Mouse (Mus musculus): Measurements from ENCODE around the gene Rnf135. TPM values are rescaled to one million over a fixed set of nuclear protein-coding genes. Genes with fewer than 3 reads are reported as not detected.
"Not testable (repeated sequence)": the region's sequence is repeated elsewhere in the genome, so short reads cannot be mapped to it uniquely, and the experiment has no call there.

The Rnf135 gene
- polyA plus RNA-seq, 1 experiment from 2014 or later = 5.0 TPM

GRCm38 (mm10) chr11:80215291-80215690 is 31.6 kb downstream of the Rnf135 start:
- H3K4me1 ChIP-seq = peaks cover 3% of the 10 kb centered on the region
- no peaks in the 10 kb centered on the region for H3K9me3 ChIP-seq (replicated peaks)
- peaks cover 49% of the 10 kb centered on the region for H3K36me3 ChIP-seq
- H3K27ac ChIP-seq = no peak overlapping the region
- H3K4me3 ChIP-seq = no peak overlapping the region
- DNase-seq (ENCODE audit: low spot score) = no peak
- H3K27me3 ChIP-seq (ENCODE audit: low read depth, poor library complexity, severe bottlenecking) = no peaks in the 10 kb centered on the region
- WGBS = 93% methylated on average over 3 of the region's 3 CpGs

- Histone ChIP-seq H3K27ac (no peak overlapping the region), H3K36me3 (peaks cover 67% of the 10 kb centered on the region), H3K4me3 (no peak overlapping the region), H3K27me3 (ENCODE audit: low read depth, poor library complexity, severe bottlenecking) (no peaks in the 10 kb centered on the region), H3K4me1 (no peaks in the 10 kb centered on the region), H3K9me3 (replicated peaks) (no peaks in the 10 kb centered on the region)
- 86% methylated on average over 11 of the region's 11 CpGs for WGBS
- no peak for DNase-seq (ENCODE audit: low spot score)
These were observed 35.1 kb downstream of the Rnf135 start for GRCm38 (mm10) chr11:80218657-80219293.

- peaks cover 83% of the 10 kb centered on the region for H3K36me3 ChIP-seq
- H3K9me3 ChIP-seq (replicated peaks); H3K4me3 ChIP-seq; DNase-seq (ENCODE audit: low spot score); H3K4me1 ChIP-seq; H3K27ac ChIP-seq; H3K27me3 ChIP-seq (ENCODE audit: low read depth, poor library complexity, severe bottlenecking): not testable (repeated sequence)
- WGBS = 85% methylated on average over 5 of the region's 5 CpGs
These were observed 46.4 kb downstream of the Rnf135 start for GRCm38 (mm10) chr11:80230066-80230465.

GRCm38 (mm10) chr11:80237278-80237677 is 53.6 kb downstream of the Rnf135 start:
- WGBS = 88% methylated on average over 3 of the region's 3 CpGs
- Histone ChIP-seq H3K27me3 (ENCODE audit: low read depth, poor library complexity, severe bottlenecking) (no peaks in the 10 kb centered on the region), H3K9me3 (replicated peaks) (no peaks in the 10 kb centered on the region), H3K4me1 (no peaks in the 10 kb centered on the region), H3K36me3 (peaks cover 74% of the 10 kb centered on the region), H3K4me3 (no peak overlapping the region), H3K27ac (no peak overlapping the region)
- no peak for DNase-seq (ENCODE audit: low spot score)

GRCm38 (mm10) chr11:80238306-80238705 is 54.7 kb downstream of the Rnf135 start:
- H3K27me3 ChIP-seq (ENCODE audit: low read depth, poor library complexity, severe bottlenecking) = no peaks in the 10 kb centered on the region
- no peak overlapping the region for H3K27ac ChIP-seq
- peaks cover 74% of the 10 kb centered on the region for H3K36me3 ChIP-seq
- no peaks in the 10 kb centered on the region for H3K4me1 ChIP-seq
- WGBS = 92% methylated on average over 4 of the region's 4 CpGs
- H3K9me3 ChIP-seq (replicated peaks) = no peaks in the 10 kb centered on the region
- no peak overlapping the region for H3K4me3 ChIP-seq
- no peak for DNase-seq (ENCODE audit: low spot score)

- H3K27ac ChIP-seq = no peak overlapping the region
- DNase-seq (ENCODE audit: low spot score) = no peak
- peaks cover 99% of the 10 kb centered on the region for H3K36me3 ChIP-seq
- no peaks in the 10 kb centered on the region for H3K9me3 ChIP-seq (replicated peaks)
- H3K4me1 ChIP-seq = no peaks in the 10 kb centered on the region
- no peaks in the 10 kb centered on the region for H3K27me3 ChIP-seq (ENCODE audit: low read depth, poor library complexity, severe bottlenecking)
- no peak overlapping the region for H3K4me3 ChIP-seq
These were observed 63.4 kb downstream of the Rnf135 start for GRCm38 (mm10) chr11:80247026-80247425.

- peaks cover 96% of the 10 kb centered on the region for H3K36me3 ChIP-seq
- no peaks in the 10 kb centered on the region for H3K4me1 ChIP-seq
- WGBS = 90% methylated on average over 3 of the region's 3 CpGs
- H3K9me3 ChIP-seq (replicated peaks) = no peaks in the 10 kb centered on the region
- DNase-seq (ENCODE audit: low spot score) = no peak
- no peaks in the 10 kb centered on the region for H3K27me3 ChIP-seq (ENCODE audit: low read depth, poor library complexity, severe bottlenecking)
- H3K27ac ChIP-seq = no peak overlapping the region
- H3K4me3 ChIP-seq = no peak overlapping the region
These were observed 64.9 kb downstream of the Rnf135 start for GRCm38 (mm10) chr11:80248531-80248930.

Other genes starting within 250 kb of the Rnf135 start
- 72.3 and 77.1 TPM in 2 replicates for gene Utp6, start 221.5 kb upstream of the Rnf135 start, polyA plus RNA-seq (2016; fragmentation: Nextera tagmentation; extraction: Ambion mirVana)
- gene Suz12, start 190.7 kb upstream of the Rnf135 start, polyA plus RNA-seq (2016; fragmentation: Nextera tagmentation; extraction: Ambion mirVana) = 21.1 and 22.5 TPM in 2 replicates
- gene Crlf3, start 102.9 kb upstream of the Rnf135 start, polyA plus RNA-seq (2016; fragmentation: Nextera tagmentation; extraction: Ambion mirVana) = 57.9 and 58.2 TPM in 2 replicates
- gene Atad5, start 94.5 kb upstream of the Rnf135 start, polyA plus RNA-seq (2016; fragmentation: Nextera tagmentation; extraction: Ambion mirVana) = 17.2 and 19.9 TPM in 2 replicates
- 33.0 and 40.4 TPM in 2 replicates for gene Tefm, start 41.7 kb upstream of the Rnf135 start, polyA plus RNA-seq (2016; fragmentation: Nextera tagmentation; extraction: Ambion mirVana)
- gene Adap2, start 29.7 kb upstream of the Rnf135 start, polyA plus RNA-seq (2016; fragmentation: Nextera tagmentation; extraction: Ambion mirVana) = 0.21 and 0.46 TPM in 2 replicates
- 51.9 and 53.4 TPM in 2 replicates for gene Rhot1, start 25.2 kb downstream of the Rnf135 start, polyA plus RNA-seq (2016; fragmentation: Nextera tagmentation; extraction: Ambion mirVana)
- gene Rhbdl3, start 117.1 kb downstream of the Rnf135 start, polyA plus RNA-seq (2016; fragmentation: Nextera tagmentation; extraction: Ambion mirVana) = 0.34 and 0.85 TPM in 2 replicates
- gene 5730455P16Rik, start 194.2 kb downstream of the Rnf135 start, polyA plus RNA-seq (2016; fragmentation: Nextera tagmentation; extraction: Ambion mirVana) = 21.3 and 25.0 TPM in 2 replicates
- 295 and 314 TPM in 2 replicates for gene Zfp207, start 199.4 kb downstream of the Rnf135 start, polyA plus RNA-seq (2016; fragmentation: Nextera tagmentation; extraction: Ambion mirVana)
- 362 and 370 TPM in 2 replicates for gene Psmd11, start 244.8 kb downstream of the Rnf135 start, polyA plus RNA-seq (2016; fragmentation: Nextera tagmentation; extraction: Ambion mirVana)

Measured in limb, embryonic 10.5 days (tissue).